Mouse (Mus musculus) kidney, embryonic 15.5 days (tissue): ENCODE measurements at regions not wholly inside any gene's neighbourhood (a gene's known extent, or its start where the extent isn't known, plus 50 kb on each side); places are given as distances from the start of the nearest gene placed in this dataset.

Experiments
- ATAC-seq: fragments of 200-750 bp; cut with Nextera tagmentation; replicated peaks from 2 replicates; pipeline ENCODE4 v1.8.0; 2017; ENCODE audit warnings: moderate TSS enrichment; ENCODE audit not compliant: low FRiP score
- H3K27ac ChIP-seq: fragments of 300-500 bp; sonication (generic); 2 replicates; pipeline ENCODE4 v1.5.1; 2015; ENCODE audit warnings: mild to moderate bottlenecking, inconsistent platforms
- H3K27me3 ChIP-seq: fragments of 300-500 bp; sonication (generic); 2 replicates; pipeline ENCODE4 v1.6.1; 2015; ENCODE audit warnings: inconsistent platforms
- H3K36me3 ChIP-seq: fragments of 300-500 bp; sonication (generic); 2 replicates; pipeline ENCODE4 v1.6.1; 2015; ENCODE audit warnings: inconsistent platforms
- H3K4me1 ChIP-seq: fragments of 300-500 bp; sonication (generic); 2 replicates; pipeline ENCODE4 v1.6.1; 2015; ENCODE audit warnings: inconsistent platforms
- H3K4me2 ChIP-seq: fragments of 300-500 bp; sonication (generic); 2 replicates; pipeline ENCODE4 v1.6.1; 2015; ENCODE audit warnings: moderate library complexity, mild to moderate bottlenecking, inconsistent platforms
- H3K4me3 ChIP-seq: fragments of 300-500 bp; sonication (generic); replicated peaks from 2 replicates; pipeline ENCODE4 v1.5.1; 2015; ENCODE audit warnings: mild to moderate bottlenecking, inconsistent platforms
- H3K9ac ChIP-seq: fragments of 300-500 bp; sonication (generic); 2 replicates; pipeline ENCODE4 v1.6.1; 2015; ENCODE audit warnings: mild to moderate bottlenecking, inconsistent platforms
- H3K9me3 ChIP-seq: fragments of 300-500 bp; sonication (generic); replicated peaks from 2 replicates; pipeline ENCODE4 v1.6.1; 2016; ENCODE audit warnings: inconsistent platforms
- WGBS: fragments of 180-500 bp; shearing (Covaris S2); methylation state at CpG from one replicate; pipeline ENCODE4 v1.1.7; 2015; ENCODE audit warnings: mixed read lengths; 5-methylcytosine and 5-hydroxymethylcytosine counted together

- no peaks in the 10 kb centered on the region for H3K27me3 ChIP-seq
- H3K9ac ChIP-seq = no peak overlapping the region
- H3K36me3 ChIP-seq = no peaks in the 10 kb centered on the region
- no peak overlapping the region for H3K4me2 ChIP-seq
- no peaks in the 10 kb centered on the region for H3K9me3 ChIP-seq
- H3K4me1 ChIP-seq = no peaks in the 10 kb centered on the region
- no peak overlapping the region for H3K4me3 ChIP-seq
- H3K27ac ChIP-seq = no peak overlapping the region
- no peak for ATAC-seq
- 80% methylated on average over 7 of the region's 7 CpGs for WGBS
Observed at GRCm38 (mm10) chr15:74418635-74419034, 217.5 kb downstream of the Mroh4 start.

- no peak overlapping the region for H3K4me2 ChIP-seq
- WGBS = 54% methylated on average over 9 of the region's 10 CpGs
- H3K36me3 ChIP-seq = no peaks in the 10 kb centered on the region
- no peak overlapping the region for H3K9ac ChIP-seq
- no peaks in the 10 kb centered on the region for H3K27me3 ChIP-seq
- H3K4me3 ChIP-seq = no peak overlapping the region
- H3K9me3 ChIP-seq = no peaks in the 10 kb centered on the region
- H3K4me1 ChIP-seq = no peaks in the 10 kb centered on the region
- ATAC-seq = no peak
- H3K27ac ChIP-seq = no peak overlapping the region
Observed at GRCm38 (mm10) chr15:74413217-74413616, 222.9 kb downstream of the Mroh4 start.

- H3K4me3 ChIP-seq = no peak overlapping the region
- H3K36me3 ChIP-seq = no peaks in the 10 kb centered on the region
- H3K9me3 ChIP-seq = no peaks in the 10 kb centered on the region
- H3K9ac ChIP-seq = no peak overlapping the region
- no peaks in the 10 kb centered on the region for H3K4me1 ChIP-seq
- WGBS = 89% methylated on average over 3 of the region's 3 CpGs
- no peak for ATAC-seq
- no peak overlapping the region for H3K27ac ChIP-seq
- no peaks in the 10 kb centered on the region for H3K27me3 ChIP-seq
- no peak overlapping the region for H3K4me2 ChIP-seq
Observed at GRCm38 (mm10) chr15:74412261-74412660, 223.9 kb downstream of the Mroh4 start.

- 76% methylated on average over 3 of the region's 3 CpGs for WGBS
- ATAC-seq = no peak
Observed at GRCm38 (mm10) chr15:74411097-74411496, 225.1 kb downstream of the Mroh4 start.

GRCm38 (mm10) chr15:74404866-74405265 lies 231.3 kb downstream of the Mroh4 start:
- no peak overlapping the region for H3K27ac ChIP-seq
- no peak for ATAC-seq
- H3K9me3 ChIP-seq = no peaks in the 10 kb centered on the region
- no peaks in the 10 kb centered on the region for H3K36me3 ChIP-seq
- H3K9ac ChIP-seq = no peak overlapping the region
- H3K4me1 ChIP-seq = no peaks in the 10 kb centered on the region
- H3K4me2 ChIP-seq = no peak overlapping the region
- no peaks in the 10 kb centered on the region for H3K27me3 ChIP-seq
- 78% methylated on average over 6 of the region's 6 CpGs for WGBS
- H3K4me3 ChIP-seq = no peak overlapping the region

More at GRCm38 (mm10) chr15:74411097-74411496, 225.1 kb downstream of the Mroh4 start:
- Histone ChIP-seq H3K36me3 (no peaks in the 10 kb centered on the region), H3K9me3 (no peaks in the 10 kb centered on the region), H3K4me2 (no peak overlapping the region), H3K27ac (no peak overlapping the region), H3K27me3 (no peaks in the 10 kb centered on the region), H3K9ac (no peak overlapping the region), H3K4me3 (no peak overlapping the region), H3K4me1 (no peaks in the 10 kb centered on the region)

- H3K27me3 ChIP-seq = no peaks in the 10 kb centered on the region
- H3K9me3 ChIP-seq = no peaks in the 10 kb centered on the region
- 86% methylated on average over 7 of the region's 7 CpGs for WGBS
Observed at GRCm38 (mm10) chr15:74401275-74401674, 234.9 kb downstream of the Mroh4 start.

GRCm38 (mm10) chr15:74396029-74396428 lies 240.1 kb downstream of the Mroh4 start:
- 90% methylated on average over 8 of the region's 8 CpGs for WGBS
- no peaks in the 10 kb centered on the region for H3K9me3 ChIP-seq
- no peak overlapping the region for H3K4me3 ChIP-seq
- no peak for ATAC-seq
- H3K9ac ChIP-seq = no peak overlapping the region
- H3K4me2 ChIP-seq = no peak overlapping the region
- no peaks in the 10 kb centered on the region for H3K27me3 ChIP-seq
- H3K27ac ChIP-seq = no peak overlapping the region
- no peaks in the 10 kb centered on the region for H3K4me1 ChIP-seq
- no peaks in the 10 kb centered on the region for H3K36me3 ChIP-seq

More at GRCm38 (mm10) chr15:74401275-74401674, 234.9 kb downstream of the Mroh4 start:
- H3K4me3 ChIP-seq = no peak overlapping the region
- no peak overlapping the region for H3K27ac ChIP-seq
- no peak overlapping the region for H3K9ac ChIP-seq
- no peak for ATAC-seq
- H3K4me1 ChIP-seq = no peaks in the 10 kb centered on the region
- H3K4me2 ChIP-seq = no peak overlapping the region
- no peaks in the 10 kb centered on the region for H3K36me3 ChIP-seq

- H3K4me2 ChIP-seq = no peak overlapping the region
- no peaks in the 10 kb centered on the region for H3K4me1 ChIP-seq
- no peaks in the 10 kb centered on the region for H3K27me3 ChIP-seq
- H3K4me3 ChIP-seq = no peak overlapping the region
- H3K27ac ChIP-seq = no peak overlapping the region
- no peaks in the 10 kb centered on the region for H3K9me3 ChIP-seq
- H3K9ac ChIP-seq = no peak overlapping the region
- 22% methylated on average over 3 of the region's 3 CpGs for WGBS
- ATAC-seq = no peak
- no peaks in the 10 kb centered on the region for H3K36me3 ChIP-seq
Observed at GRCm38 (mm10) chr15:74387533-74387932, 248.6 kb downstream of the Mroh4 start.

- no peak overlapping the region for H3K27ac ChIP-seq
- 52% methylated on average over 4 of the region's 4 CpGs for WGBS
- H3K36me3 ChIP-seq = no peaks in the 10 kb centered on the region
- H3K27me3 ChIP-seq = no peaks in the 10 kb centered on the region
- no peak overlapping the region for H3K4me2 ChIP-seq
- no peaks in the 10 kb centered on the region for H3K9me3 ChIP-seq
- no peak for ATAC-seq
- no peak overlapping the region for H3K4me3 ChIP-seq
- no peaks in the 10 kb centered on the region for H3K4me1 ChIP-seq
- no peak overlapping the region for H3K9ac ChIP-seq
Observed at GRCm38 (mm10) chr15:74382556-74382955, 253.6 kb downstream of the Mroh4 start.

- no peak overlapping the region for H3K9ac ChIP-seq
- 80% methylated on average over 6 of the region's 6 CpGs for WGBS
- H3K36me3 ChIP-seq = no peaks in the 10 kb centered on the region
- no peaks in the 10 kb centered on the region for H3K9me3 ChIP-seq
- no peak overlapping the region for H3K27ac ChIP-seq
- no peak overlapping the region for H3K4me3 ChIP-seq
- ATAC-seq = no peak
- H3K4me2 ChIP-seq = no peak overlapping the region
- no peaks in the 10 kb centered on the region for H3K4me1 ChIP-seq
- no peaks in the 10 kb centered on the region for H3K27me3 ChIP-seq
Observed at GRCm38 (mm10) chr15:74379366-74379765, 256.8 kb downstream of the Mroh4 start.

GRCm38 (mm10) chr15:74369461-74369860 lies 266.7 kb downstream of the Mroh4 start:
- Histone ChIP-seq H3K4me3 (no peak overlapping the region), H3K4me1 (no peaks in the 10 kb centered on the region), H3K27ac (no peak overlapping the region), H3K9me3 (no peaks in the 10 kb centered on the region), H3K27me3 (no peaks in the 10 kb centered on the region), H3K36me3 (no peaks in the 10 kb centered on the region), H3K4me2 (no peak overlapping the region), H3K9ac (no peak overlapping the region)
- WGBS = 80% methylated on average over 3 of the region's 3 CpGs
- no peak for ATAC-seq

- Histone ChIP-seq H3K27ac (no peak overlapping the region), H3K4me3 (no peak overlapping the region), H3K4me2 (no peak overlapping the region), H3K4me1 (no peaks in the 10 kb centered on the region), H3K9ac (no peak overlapping the region), H3K27me3 (no peaks in the 10 kb centered on the region), H3K36me3 (no peaks in the 10 kb centered on the region), H3K9me3 (no peaks in the 10 kb centered on the region)
- ATAC-seq = no peak
- WGBS = 38% methylated on average over 4 of the region's 4 CpGs
Observed at GRCm38 (mm10) chr15:74347911-74348310, 288.2 kb downstream of the Mroh4 start.

- ATAC-seq = no peak
- WGBS = 78% methylated on average over 6 of the region's 6 CpGs
- H3K27me3 ChIP-seq = no peaks in the 10 kb centered on the region
Observed at GRCm38 (mm10) chr15:74343591-74343990, 292.6 kb downstream of the Mroh4 start.

More at GRCm38 (mm10) chr15:74343591-74343990, 292.6 kb downstream of the Mroh4 start:
- Histone ChIP-seq H3K4me1 (no peaks in the 10 kb centered on the region), H3K36me3 (no peaks in the 10 kb centered on the region), H3K9ac (no peak overlapping the region), H3K4me2 (no peak overlapping the region), H3K9me3 (no peaks in the 10 kb centered on the region), H3K27ac (no peak overlapping the region), H3K4me3 (no peak overlapping the region)
